Mouse (Mus musculus) ES-Bruce4 (cell line): ENCODE results near the gene Slx1b.

ENCODE experiments used
- CTCF ChIP-seq: IDR thresholded peaks from one replicate; pipeline ENCODE4 v1.8.1; 2011; ENCODE audit warnings: low read depth, low read length
- POLR2A ChIP-seq: IDR thresholded peaks from one replicate; pipeline ENCODE4 v1.8.1; 2011; ENCODE audit warnings: low read length; ENCODE audit not compliant: insufficient read depth

DNA sequence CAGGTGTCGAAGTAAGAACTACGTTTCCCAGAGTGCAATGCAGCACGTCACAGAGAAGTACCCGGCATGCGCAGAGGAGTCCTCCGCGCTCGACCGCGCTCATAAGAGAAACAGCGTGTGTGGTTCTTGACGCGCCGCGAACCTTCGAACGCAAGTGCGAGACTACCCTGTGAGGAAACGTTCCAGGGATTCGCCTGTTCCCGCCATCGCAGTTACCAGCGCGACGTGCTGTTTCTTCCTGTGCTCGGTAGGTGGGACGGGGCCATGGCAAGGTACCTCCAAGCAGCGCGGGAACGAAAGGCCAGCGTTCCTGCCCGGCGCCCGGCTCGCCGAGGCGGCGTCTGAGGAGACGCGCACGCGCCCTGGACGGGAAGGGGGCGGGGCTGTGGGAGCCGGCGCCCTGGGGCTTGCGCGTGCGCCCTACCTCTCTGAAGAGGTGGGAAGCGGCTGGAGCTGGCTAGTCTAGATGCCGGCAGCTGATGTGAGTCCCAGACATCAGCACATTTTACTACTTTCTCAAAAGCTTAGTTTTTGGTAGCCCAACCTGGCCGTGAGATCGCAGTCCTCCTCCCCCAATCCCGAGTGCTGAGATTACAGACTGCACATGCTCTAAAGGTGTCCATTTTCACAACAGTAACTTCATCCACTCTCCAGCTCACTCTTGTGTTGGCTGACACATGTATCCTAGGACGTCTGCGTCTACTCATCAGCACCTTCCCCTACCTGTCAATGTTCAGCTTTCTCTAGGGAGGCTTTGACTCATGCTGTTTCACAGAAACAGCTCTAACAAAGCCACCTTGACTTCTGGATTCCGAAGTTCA lies 46.1 kb downstream of the Slx1b start, which contains the start of gene Sgf29:
- TF ChIP-seq CTCF (no peak), POLR2A (peak; percentile 89)
